Comparison of ENCODE assay signal across 16 mouse cellular contexts in the genomic region with DNA sequence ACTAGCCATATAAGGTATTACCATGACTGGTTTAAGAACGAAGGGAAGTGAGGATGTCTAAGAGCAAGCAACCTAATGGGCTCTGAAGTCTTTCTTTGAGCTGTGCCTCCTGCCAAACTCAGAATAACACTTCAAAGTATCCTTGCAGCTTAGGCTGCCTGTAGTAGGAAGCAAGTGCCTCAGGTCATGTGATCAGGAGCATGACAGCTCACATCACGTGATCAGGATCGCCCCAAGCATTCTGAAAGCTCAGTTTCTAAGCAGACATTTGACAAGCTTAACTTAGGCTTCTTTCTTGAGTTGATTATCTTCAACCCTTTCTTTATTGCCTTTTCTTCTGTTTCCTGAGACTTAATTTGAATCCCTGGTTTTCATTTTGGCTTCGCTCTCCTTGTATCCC.
"Had no signal": no experiment of that assay in that cellular context is flagged by ENCODE, and none has a peak within 500 bp of the region (broad histone marks: within the 10 kb centered on the region; RNA-seq: fewer than 3 reads in every experiment).

No protein-coding gene starts in this region.

- DNase-seq: liver, postnatal 0 days; lung, adult 2 months; lung, postnatal 14 days; lung, postnatal 36 days; midbrain, embryonic 14.5 days; right cerebral cortex, postnatal 14 days; thymus, adult 2 months; thymus, postnatal 25 days had no signal

- H3K4me1 ChIP-seq: liver, embryonic 15.5 days; lung, embryonic 15.5 days; megakaryocyte, embryonic 14.5 days; neural tube, embryonic 12.5 days; stomach, embryonic 15.5 days had no signal

- H3K27me3 ChIP-seq: liver, embryonic 15.5 days; lung, embryonic 15.5 days; megakaryocyte, embryonic 14.5 days; neural tube, embryonic 12.5 days; stomach, embryonic 15.5 days had no signal

- H3K4me2 ChIP-seq: liver, embryonic 15.5 days; lung, embryonic 15.5 days; midbrain, embryonic 11.5 days; neural tube, embryonic 12.5 days; stomach, embryonic 15.5 days had no signal

- H3K27ac ChIP-seq: liver, embryonic 15.5 days; lung, embryonic 15.5 days; macrophage; neural tube, embryonic 12.5 days; stomach, embryonic 15.5 days; stomach, postnatal 0 days had no signal

- H3K36me3 ChIP-seq: liver, embryonic 15.5 days; lung, embryonic 15.5 days; neural tube, embryonic 12.5 days; stomach, embryonic 15.5 days had no signal

- H3K4me3 ChIP-seq: liver, embryonic 15.5 days; lung, embryonic 15.5 days; megakaryocyte, embryonic 14.5 days; neural tube, embryonic 12.5 days; stomach, embryonic 15.5 days had no signal

- H3K9ac ChIP-seq: liver, embryonic 15.5 days; liver, postnatal 0 days; lung, embryonic 15.5 days; neural tube, embryonic 12.5 days; stomach, embryonic 15.5 days had no signal

- H3K9me3 ChIP-seq: liver, embryonic 15.5 days; lung, embryonic 15.5 days; neural tube, embryonic 12.5 days; stomach, embryonic 15.5 days had no signal
